Mouse (Mus musculus): Measurements from ENCODE around the gene Vmn2r36.
"Not testable (repeated sequence)": the region's sequence is repeated elsewhere in the genome, so short reads cannot be mapped to it uniquely, and the experiment has no call there.

Vmn2r36 gene

GRCm38 (mm10) chr7:7902395-7902794 is at the start of gene Vmn2r36:
Gene Vmn2r36, minus strand, starts transcription at chr7:7902495.
- DNase-seq (ENCODE audit: low read depth, low spot score): not testable (repeated sequence)

Data from brain, adult 2 months (tissue).